Mouse (Mus musculus): ENCODE data around the gene Lfng. TPM values are rescaled to one million over a fixed set of nuclear protein-coding genes. Genes with fewer than 3 reads are reported as not detected.

Gene Lfng
- polyA plus RNA-seq, 1 experiment from 2014 or later, result 9.0 TPM

DNA sequence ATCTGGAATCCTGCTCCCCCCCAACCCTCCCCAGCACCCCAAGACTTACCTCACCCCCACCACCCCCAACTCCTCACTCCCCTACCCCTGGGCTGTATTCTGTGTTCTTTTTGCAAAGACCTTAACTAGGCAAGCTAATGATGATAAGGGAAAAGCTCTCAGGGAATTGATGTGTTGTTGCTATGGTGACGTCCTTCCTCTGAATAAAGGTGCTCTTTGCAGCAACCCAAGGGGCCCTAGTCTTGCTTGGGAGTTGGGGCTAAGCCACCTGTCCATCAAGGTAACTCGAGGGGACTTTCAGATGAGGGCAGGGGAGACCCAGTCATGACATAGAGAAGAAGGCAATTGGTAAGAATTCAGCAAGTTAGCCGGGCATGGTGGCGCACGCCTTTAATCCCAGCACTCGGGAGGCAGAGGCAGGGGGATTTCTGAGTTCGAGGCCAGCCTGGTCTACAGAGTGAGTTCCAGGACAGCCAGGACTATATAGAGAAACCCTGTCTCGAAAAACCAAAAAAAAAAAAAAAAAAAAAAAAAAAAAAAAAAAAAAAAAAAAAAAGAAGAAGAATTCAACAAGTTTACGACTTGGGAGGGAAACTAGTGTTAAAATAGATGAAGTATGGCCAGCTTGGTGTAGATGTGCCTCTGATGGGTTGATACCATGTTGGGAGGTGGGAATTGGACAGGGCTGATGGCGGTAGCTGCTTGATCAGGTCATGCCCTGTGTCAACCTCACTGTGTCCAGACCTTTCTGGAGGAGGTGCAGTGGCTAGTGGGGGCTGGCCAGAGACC is 8.4 kb downstream of the Lfng start:
- 84% methylated on average over 10 of the region's 10 CpGs for WGBS
- 0 out of 2 replicates have a peak, but pooled peaks cover 2% of the 10 kb centered on the region for H3K36me3 ChIP-seq (ENCODE audit: control insufficient read depth, insufficient read depth, low read length)
- H3K4me1 ChIP-seq (ENCODE audit: control insufficient read depth, insufficient read depth, low read length), result peaks cover 17% of the 10 kb centered on the region
- H3K9me3 ChIP-seq (ENCODE audit: control insufficient read depth, low read length), result no peaks in the 10 kb centered on the region
- no peak overlapping the region for H3K27ac ChIP-seq (replicated peaks; ENCODE audit: low read depth, low read length)
- ATAC-seq (ENCODE audit: insufficient number of reproducible peaks, low FRiP score, low TSS enrichment, low read depth) (no peak), DNase-seq (ENCODE audit: low spot score) (no peak)
- H3K9ac ChIP-seq (ENCODE audit: low read length), result no peak overlapping the region
- no peak overlapping the region for H3K4me2 ChIP-seq (ENCODE audit: low read depth, severe bottlenecking)
- H3K27me3 ChIP-seq (ENCODE audit: control insufficient read depth, insufficient read depth, low read length), result peaks cover 18% of the 10 kb centered on the region
- no peak overlapping the region for H3K4me3 ChIP-seq (ENCODE audit: low read depth, low read length)

DNA sequence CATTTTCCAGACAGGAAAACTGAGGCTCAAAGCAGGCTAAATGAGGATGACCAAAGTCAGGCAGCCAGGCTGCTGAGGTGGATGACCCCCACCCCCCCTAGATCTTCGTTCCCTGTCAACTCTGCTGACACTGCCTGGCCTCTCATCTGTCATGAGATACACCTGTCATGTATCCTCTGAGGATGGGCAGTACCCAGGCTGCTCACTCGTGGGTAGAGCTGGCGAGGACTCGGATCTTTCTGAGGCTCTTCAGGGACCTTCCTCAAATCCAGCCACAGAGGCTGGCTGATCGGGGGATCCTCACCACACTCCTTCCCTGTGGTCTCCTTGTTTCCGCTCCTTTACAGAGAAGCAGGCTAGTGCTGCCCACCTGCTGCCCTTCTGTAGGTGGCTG is 9.0 kb downstream of the Lfng start:
- H3K9ac ChIP-seq (ENCODE audit: low read length), result no peak overlapping the region
- H3K9me3 ChIP-seq (ENCODE audit: control insufficient read depth, low read length), result no peaks in the 10 kb centered on the region
- no peak overlapping the region for H3K4me3 ChIP-seq (ENCODE audit: low read depth, low read length)
- ATAC-seq (ENCODE audit: insufficient number of reproducible peaks, low FRiP score, low TSS enrichment, low read depth), result no peak
- peaks cover 11% of the 10 kb centered on the region for H3K4me1 ChIP-seq (ENCODE audit: control insufficient read depth, insufficient read depth, low read length)
- H3K4me2 ChIP-seq (ENCODE audit: low read depth, severe bottlenecking), result no peak overlapping the region
- H3K27me3 ChIP-seq (ENCODE audit: control insufficient read depth, insufficient read depth, low read length), result peaks cover 12% of the 10 kb centered on the region; the same call in 1 of the 2 replicates
- H3K27ac ChIP-seq (replicated peaks; ENCODE audit: low read depth, low read length), result no peak overlapping the region
- WGBS, result 84% methylated on average over 6 of the region's 6 CpGs
- DNase-seq (ENCODE audit: low spot score), result no peak
- H3K36me3 ChIP-seq (ENCODE audit: control insufficient read depth, insufficient read depth, low read length), result 0 out of 2 replicates have a peak, but pooled peaks cover 2% of the 10 kb centered on the region

DNA sequence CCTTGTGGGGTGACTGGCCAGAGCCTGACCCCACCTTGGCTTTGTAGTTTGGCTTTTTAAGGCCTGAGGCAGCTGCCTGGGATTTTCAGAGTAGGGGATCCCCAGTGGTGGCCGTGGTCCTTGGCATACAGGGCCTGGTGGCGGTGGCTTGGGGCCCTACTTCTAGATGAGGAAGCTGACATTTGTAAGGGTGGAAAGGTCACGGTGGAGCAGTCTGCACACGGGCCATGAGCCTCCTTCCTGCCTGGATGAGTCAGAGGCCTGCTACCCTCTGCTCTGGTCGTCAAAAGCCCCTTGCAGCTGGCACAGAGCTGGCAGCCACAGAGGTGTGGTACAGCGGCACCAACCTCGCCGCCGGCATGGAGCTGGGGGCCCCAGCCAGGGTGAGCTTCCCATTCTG is 9.6 kb downstream of the Lfng start:
- WGBS, result 68% methylated on average over 9 of the region's 9 CpGs
- H3K27ac ChIP-seq (replicated peaks; ENCODE audit: low read depth, low read length), result no peak overlapping the region
- H3K36me3 ChIP-seq (ENCODE audit: control insufficient read depth, insufficient read depth, low read length), result 0 out of 2 replicates have a peak, but pooled peaks cover 2% of the 10 kb centered on the region

DNA sequence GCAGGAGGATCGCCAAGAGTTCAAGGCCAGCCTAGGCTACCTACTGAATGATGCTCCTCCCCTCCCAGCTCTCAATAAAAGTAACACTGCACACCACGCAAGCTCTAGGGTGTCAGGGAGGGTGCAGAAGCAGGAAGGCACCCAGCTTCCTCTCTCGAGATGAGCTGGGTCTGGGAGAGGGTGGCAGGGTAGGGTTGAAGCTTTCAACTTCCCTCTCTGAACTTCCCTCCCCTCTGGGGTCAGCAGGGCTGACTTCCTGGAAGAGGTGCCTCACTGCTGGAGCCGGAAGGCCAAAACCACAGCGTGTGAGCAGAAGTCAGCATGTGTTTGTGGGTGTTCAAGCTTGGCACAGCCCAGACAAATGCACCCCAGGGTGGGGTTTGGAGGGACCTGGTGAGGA is 10.6 kb downstream of the Lfng start:
- H3K9ac ChIP-seq (ENCODE audit: low read length), result no peak overlapping the region
- H3K27ac ChIP-seq (replicated peaks; ENCODE audit: low read depth, low read length), result no peak overlapping the region
- no peaks in the 10 kb centered on the region for H3K9me3 ChIP-seq (ENCODE audit: control insufficient read depth, low read length)
- no peak for ATAC-seq (ENCODE audit: insufficient number of reproducible peaks, low FRiP score, low TSS enrichment, low read depth)
- DNase-seq (ENCODE audit: low spot score), result no peak
- no peak overlapping the region for H3K4me2 ChIP-seq (ENCODE audit: low read depth, severe bottlenecking)
- no peaks in the 10 kb centered on the region for H3K4me1 ChIP-seq (ENCODE audit: control insufficient read depth, insufficient read depth, low read length)
- no peaks in the 10 kb centered on the region for H3K27me3 ChIP-seq (ENCODE audit: control insufficient read depth, insufficient read depth, low read length)
- 70% methylated on average over 5 of the region's 5 CpGs for whole genome bisulfite sequencing
- H3K36me3 ChIP-seq (ENCODE audit: control insufficient read depth, insufficient read depth, low read length), result peaks cover 5% of the 10 kb centered on the region
- no peak overlapping the region for H3K4me3 ChIP-seq (ENCODE audit: low read depth, low read length)

More for the DNA sequence above, 9.6 kb downstream of the Lfng start:
- DNase-seq (ENCODE audit: low spot score) (no peak), ATAC-seq (ENCODE audit: insufficient number of reproducible peaks, low FRiP score, low TSS enrichment, low read depth) (no peak)
- Histone ChIP-seq H3K27me3 (ENCODE audit: control insufficient read depth, insufficient read depth, low read length) (peaks cover 7% of the 10 kb centered on the region; the same call in 1 of the 2 replicates), H3K4me2 (ENCODE audit: low read depth, severe bottlenecking) (no peak overlapping the region), H3K9ac (ENCODE audit: low read length) (no peak overlapping the region), H3K9me3 (ENCODE audit: control insufficient read depth, low read length) (no peaks in the 10 kb centered on the region), H3K4me3 (ENCODE audit: low read depth, low read length) (no peak overlapping the region), H3K4me1 (ENCODE audit: control insufficient read depth, insufficient read depth, low read length) (peaks cover 5% of the 10 kb centered on the region; the same call in 1 of the 2 replicates)

DNA sequence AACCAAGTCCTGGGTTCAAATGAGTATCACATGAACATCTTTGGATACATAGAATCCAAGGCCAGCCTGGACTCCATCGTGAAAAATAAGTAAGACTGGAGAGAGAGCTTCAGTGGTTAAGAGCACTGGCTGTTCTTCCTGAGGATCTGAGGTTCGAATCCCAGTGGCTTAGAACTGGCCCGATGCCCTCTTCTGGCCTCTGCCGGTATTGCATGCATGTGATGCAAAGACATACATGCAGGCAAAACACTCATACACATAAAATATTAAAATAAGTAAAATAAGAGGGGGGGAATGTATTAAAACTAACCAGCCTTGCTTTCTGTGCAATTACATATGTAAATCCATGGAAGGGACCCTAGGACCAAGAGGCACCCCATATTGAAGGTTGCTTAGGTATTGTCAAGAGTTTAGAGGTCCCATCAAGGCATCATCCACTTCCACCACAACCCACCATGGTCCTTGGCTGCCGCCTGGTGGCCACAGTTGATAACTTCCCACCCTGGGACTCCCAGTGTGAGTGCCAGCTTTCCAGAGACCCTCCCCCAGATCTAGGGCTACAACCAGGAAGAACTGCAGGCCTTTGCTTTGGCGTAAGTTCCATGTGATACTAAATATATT is 12.1 kb downstream of the Lfng start:
- H3K36me3 ChIP-seq (ENCODE audit: control insufficient read depth, insufficient read depth, low read length), result peaks cover 16% of the 10 kb centered on the region
- no peaks in the 10 kb centered on the region for H3K27me3 ChIP-seq (ENCODE audit: control insufficient read depth, insufficient read depth, low read length)
- H3K4me2 ChIP-seq (ENCODE audit: low read depth, severe bottlenecking), result no peak overlapping the region
- H3K9me3 ChIP-seq (ENCODE audit: control insufficient read depth, low read length), result no peaks in the 10 kb centered on the region
- H3K9ac ChIP-seq (ENCODE audit: low read length), result no peak overlapping the region
- H3K4me3 ChIP-seq (ENCODE audit: low read depth, low read length), result no peak overlapping the region
- no peak overlapping the region for H3K27ac ChIP-seq (replicated peaks; ENCODE audit: low read depth, low read length)
- ATAC-seq (ENCODE audit: insufficient number of reproducible peaks, low FRiP score, low TSS enrichment, low read depth), result no peak
- 27% methylated on average over 6 of the region's 6 CpGs for WGBS
- peak; percentile 90 for DNase-seq (ENCODE audit: low spot score)
- no peaks in the 10 kb centered on the region for H3K4me1 ChIP-seq (ENCODE audit: control insufficient read depth, insufficient read depth, low read length)

DNA sequence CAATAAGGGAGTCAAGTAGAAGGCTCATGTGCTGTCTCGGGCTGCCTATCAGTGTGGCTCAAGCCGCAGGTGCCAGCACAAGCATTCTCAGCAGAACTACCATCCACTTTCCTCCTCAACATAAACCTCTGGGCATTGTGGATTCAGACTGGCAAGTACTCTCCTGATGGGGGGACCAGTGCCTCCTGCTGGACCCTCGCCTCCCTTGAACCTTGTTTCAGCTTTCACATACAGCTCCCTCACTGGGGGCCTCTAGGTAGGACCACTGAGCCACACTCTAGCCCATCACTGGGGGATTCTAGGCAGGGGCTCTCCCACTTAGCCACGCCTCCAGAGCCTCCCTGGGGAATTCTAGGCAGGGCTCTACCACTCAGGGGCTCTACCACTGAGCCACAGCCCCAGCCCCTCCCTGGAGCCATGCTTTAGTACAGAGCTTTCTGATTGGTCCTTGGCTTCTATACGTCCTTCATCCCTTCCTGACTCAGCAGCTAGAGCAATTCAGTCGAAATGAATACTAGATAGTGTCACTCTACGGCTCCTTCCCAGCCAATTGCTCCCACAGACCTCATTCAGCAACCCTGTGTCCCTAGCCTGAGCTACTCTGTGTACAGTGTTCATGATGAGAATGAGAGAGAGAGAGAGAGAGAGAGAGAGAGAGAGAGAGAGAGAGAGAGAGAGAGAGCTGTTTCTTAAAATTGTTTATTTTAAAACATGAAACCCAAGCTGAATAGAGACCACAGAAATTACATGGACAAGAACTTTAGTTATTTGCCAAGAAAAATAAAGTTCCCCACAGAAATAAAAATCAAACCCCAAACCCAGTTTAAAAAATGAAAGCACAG is 13.0 kb downstream of the Lfng start:
- ATAC-seq (ENCODE audit: insufficient number of reproducible peaks, low FRiP score, low TSS enrichment, low read depth) (peak; percentile 16; the same call in 1 of the 2 replicates), DNase-seq (ENCODE audit: low spot score) (no peak)
- Histone ChIP-seq H3K4me2 (ENCODE audit: low read depth, severe bottlenecking) (no peak overlapping the region), H3K9ac (ENCODE audit: low read length) (no peak overlapping the region), H3K4me3 (ENCODE audit: low read depth, low read length) (no peak overlapping the region), H3K36me3 (ENCODE audit: control insufficient read depth, insufficient read depth, low read length) (peaks cover 18% of the 10 kb centered on the region), H3K27me3 (ENCODE audit: control insufficient read depth, insufficient read depth, low read length) (no peaks in the 10 kb centered on the region), H3K27ac (replicated peaks; ENCODE audit: low read depth, low read length) (no peak overlapping the region; the same call in 1 of the 2 replicates), H3K4me1 (ENCODE audit: control insufficient read depth, insufficient read depth, low read length) (no peaks in the 10 kb centered on the region), H3K9me3 (ENCODE audit: control insufficient read depth, low read length) (no peaks in the 10 kb centered on the region)
- 67% methylated on average over 7 of the region's 7 CpGs for WGBS

DNA sequence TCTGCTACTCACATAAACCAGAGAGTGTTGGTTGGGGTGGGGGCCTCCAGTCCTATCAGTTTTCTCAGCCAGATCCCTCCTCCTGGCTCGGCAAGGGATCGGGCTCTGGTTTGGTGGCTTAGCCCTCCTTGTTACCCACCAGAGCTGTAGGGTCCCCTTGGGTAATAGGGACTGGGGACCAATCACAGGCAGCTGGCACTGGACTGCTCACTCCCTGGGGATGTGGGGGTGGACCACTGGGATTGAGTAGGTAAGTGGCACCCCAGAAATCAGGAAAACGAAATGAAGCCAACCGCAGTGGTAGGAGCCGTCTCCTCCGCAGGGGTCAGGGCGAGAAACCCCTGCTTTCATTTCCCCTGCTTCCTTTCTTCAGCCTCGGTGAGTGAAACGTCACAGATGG is 14.0 kb downstream of the Lfng start:
- DNase-seq (ENCODE audit: low spot score) (no peak), ATAC-seq (ENCODE audit: insufficient number of reproducible peaks, low FRiP score, low TSS enrichment, low read depth) (no peak)
- Histone ChIP-seq H3K4me1 (ENCODE audit: control insufficient read depth, insufficient read depth, low read length) (no peaks in the 10 kb centered on the region), H3K4me2 (ENCODE audit: low read depth, severe bottlenecking) (no peak overlapping the region), H3K27ac (replicated peaks; ENCODE audit: low read depth, low read length) (no peak overlapping the region), H3K9ac (ENCODE audit: low read length) (no peak overlapping the region), H3K27me3 (ENCODE audit: control insufficient read depth, insufficient read depth, low read length) (no peaks in the 10 kb centered on the region), H3K9me3 (ENCODE audit: control insufficient read depth, low read length) (no peaks in the 10 kb centered on the region), H3K4me3 (ENCODE audit: low read depth, low read length) (no peak overlapping the region), H3K36me3 (ENCODE audit: control insufficient read depth, insufficient read depth, low read length) (peaks cover 22% of the 10 kb centered on the region)
- 71% methylated on average over 9 of the region's 9 CpGs for WGBS

DNA sequence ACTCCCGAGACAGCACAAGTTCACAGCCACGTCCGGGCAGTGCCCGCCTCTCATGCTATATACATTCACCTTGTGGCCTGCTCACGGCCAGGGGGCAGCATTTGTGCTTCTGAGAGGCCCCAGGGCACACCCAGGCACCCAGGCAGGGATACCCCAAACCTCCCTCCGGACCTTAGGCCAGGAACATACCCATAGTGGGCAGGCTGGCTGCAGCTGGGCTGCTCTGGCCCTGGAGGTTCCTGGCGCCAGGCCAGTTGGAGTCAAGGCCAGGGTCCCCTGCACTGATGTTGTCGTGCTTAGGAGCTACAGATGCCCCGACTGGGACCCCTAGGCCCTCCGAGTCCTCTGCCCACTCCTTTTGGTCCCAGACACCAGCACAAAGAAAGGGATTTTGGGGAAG is 14.4 kb downstream of the Lfng start:
- Histone ChIP-seq H3K4me2 (ENCODE audit: low read depth, severe bottlenecking) (no peak overlapping the region), H3K27ac (replicated peaks; ENCODE audit: low read depth, low read length) (no peak overlapping the region)

More for the DNA sequence above, 14.4 kb downstream of the Lfng start:
- Histone ChIP-seq H3K36me3 (ENCODE audit: control insufficient read depth, insufficient read depth, low read length) (peaks cover 24% of the 10 kb centered on the region), H3K9ac (ENCODE audit: low read length) (0 out of 2 replicates have a peak overlapping the region, but pooled peaks have one; percentile 19), H3K9me3 (ENCODE audit: control insufficient read depth, low read length) (no peaks in the 10 kb centered on the region), H3K27me3 (ENCODE audit: control insufficient read depth, insufficient read depth, low read length) (no peaks in the 10 kb centered on the region), H3K4me3 (ENCODE audit: low read depth, low read length) (no peak overlapping the region), H3K4me1 (ENCODE audit: control insufficient read depth, insufficient read depth, low read length) (no peaks in the 10 kb centered on the region)
- WGBS, result 85% methylated on average over 10 of the region's 10 CpGs
- ATAC-seq (ENCODE audit: insufficient number of reproducible peaks, low FRiP score, low TSS enrichment, low read depth) (no peak), DNase-seq (ENCODE audit: low spot score) (no peak)
